Mouse (Mus musculus) bone marrow, adult 2 months (tissue): ENCODE results near the gene Arf1.

Source experiments
- CTCF ChIP-seq: fragments of 200-500 bp; IDR thresholded peaks from 2 replicates; pipeline ENCODE4 v1.5.1; 2011; ENCODE audit warnings: low read length, control low read depth; ENCODE audit not compliant: control insufficient read depth, insufficient read depth
- POLR2A ChIP-seq: fragments of 200-500 bp; IDR thresholded peaks from 2 replicates; pipeline ENCODE4 v1.6.1; 2011; ENCODE audit warnings: low read depth, mild to moderate bottlenecking, control low read depth, low read length, borderline replicate concordance; ENCODE audit not compliant: control insufficient read depth

- TF ChIP-seq CTCF = no peak
- TF ChIP-seq POLR2A = no peak
Observed at GRCm38 (mm10) chr11:59264593-59264992, 36.5 kb upstream of the Arf1 start.
